Mouse (Mus musculus) testis, postnatal 14 days (tissue): Measurements from ENCODE around the gene Vmn2r32.
"Not testable (repeated sequence)": the region's sequence is repeated elsewhere in the genome, so short reads cannot be mapped to it uniquely, and the experiment has no call there.

Source experiments
- DNase-seq: peaks from one replicate; pipeline ENCODE4 v3.0.0; 2021; ENCODE audit warnings: low spot score

The Vmn2r32 gene

GRCm38 (mm10) chr7:7479918-7480317, at the start of gene Vmn2r32:
TSS of gene Vmn2r32 (minus strand) at chr7:7480018.
- not testable (repeated sequence) for DNase-seq
